Mouse (Mus musculus): ENCODE results near the gene 2200002J24Rik. TPM values are rescaled to one million over a fixed set of nuclear protein-coding genes. Genes with fewer than 3 reads are reported as not detected.

2200002J24Rik gene
- polyA plus RNA-seq, 1 experiment from 2014 or later = 0.58 TPM

GRCm38 (mm10) chr7:30683425-30683824 lies 15.3 kb upstream of the 2200002J24Rik start:
- H3K9me3 ChIP-seq (ENCODE audit: control insufficient read depth, low read length) = 0 out of 2 replicates have a peak, but pooled peaks cover 2% of the 10 kb centered on the region
- no peak for DNase-seq (ENCODE audit: low spot score)
- 81% methylated on average over 2 of the region's 2 CpGs for WGBS

DNA sequence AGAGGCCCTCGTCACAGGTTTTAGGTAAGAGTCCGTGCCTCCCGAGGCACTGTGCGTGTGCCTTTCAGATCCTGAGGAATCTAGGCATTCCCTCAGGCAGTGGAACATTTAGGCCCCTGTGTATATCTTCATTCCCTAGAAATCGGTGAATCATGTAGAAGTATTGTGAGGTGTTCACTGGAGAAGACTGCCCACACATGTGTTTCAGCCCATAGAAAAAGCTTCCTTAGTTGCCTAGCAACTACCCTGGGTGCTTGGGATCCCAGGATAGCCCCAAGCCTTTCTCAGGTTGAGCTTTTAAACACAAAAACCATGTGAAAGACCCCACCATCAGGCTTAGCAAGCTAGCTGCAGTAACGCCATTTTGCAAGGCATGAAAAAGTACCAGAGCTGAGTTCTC lies 10.4 kb upstream of the 2200002J24Rik start:
- Histone ChIP-seq H3K9me3 (ENCODE audit: control insufficient read depth, low read length) (no peaks in the 10 kb centered on the region), H3K4me1 (ENCODE audit: control insufficient read depth, insufficient read depth, low read length) (no peaks in the 10 kb centered on the region), H3K36me3 (ENCODE audit: control insufficient read depth, insufficient read depth, low read length) (no peaks in the 10 kb centered on the region), H3K27ac (ENCODE audit: low read depth, low read length) (no peak overlapping the region), H3K9ac (ENCODE audit: low read length) (no peak overlapping the region), H3K4me3 (ENCODE audit: low read depth, low read length) (no peak overlapping the region), H3K27me3 (ENCODE audit: control insufficient read depth, insufficient read depth, low read length) (peaks cover 6% of the 10 kb centered on the region), H3K4me2 (ENCODE audit: low read depth) (no peak overlapping the region)
- WGBS = 72% methylated on average over 6 of the region's 6 CpGs
- DNase-seq (ENCODE audit: low spot score) = no peak
- ATAC-seq (ENCODE audit: insufficient read depth, low FRiP score, low TSS enrichment) = no peak

More at GRCm38 (mm10) chr7:30683425-30683824, 15.3 kb upstream of the 2200002J24Rik start:
- H3K4me3 ChIP-seq (ENCODE audit: low read depth, low read length) = no peak overlapping the region
- H3K36me3 ChIP-seq (ENCODE audit: control insufficient read depth, insufficient read depth, low read length) = no peaks in the 10 kb centered on the region
- no peak overlapping the region for H3K27ac ChIP-seq (ENCODE audit: low read depth, low read length)
- H3K4me1 ChIP-seq (ENCODE audit: control insufficient read depth, insufficient read depth, low read length) = no peaks in the 10 kb centered on the region
- no peak overlapping the region for H3K9ac ChIP-seq (ENCODE audit: low read length)
- no peak overlapping the region for H3K4me2 ChIP-seq (ENCODE audit: low read depth)
- peaks cover 6% of the 10 kb centered on the region for H3K27me3 ChIP-seq (ENCODE audit: control insufficient read depth, insufficient read depth, low read length)
- no peak for ATAC-seq (ENCODE audit: insufficient read depth, low FRiP score, low TSS enrichment)

DNA sequence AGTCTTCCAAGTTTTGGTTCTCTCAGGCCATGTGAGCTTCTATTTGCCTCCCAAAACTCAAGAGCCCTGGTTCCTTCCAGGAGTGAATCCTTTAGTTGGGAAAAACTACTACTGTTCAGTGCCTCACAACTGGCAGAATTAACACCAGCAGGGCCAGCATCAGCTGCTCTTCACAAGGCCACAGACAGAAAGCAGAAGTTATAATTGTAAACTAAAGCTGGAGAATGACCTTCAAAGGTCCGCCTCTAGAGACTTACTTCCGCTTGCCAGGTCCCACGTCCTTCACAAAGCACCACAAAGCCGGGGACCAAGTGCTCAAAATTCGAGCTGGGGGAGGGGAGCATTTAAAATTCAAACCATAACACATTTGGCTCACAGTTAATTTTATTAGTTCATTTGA lies 625 bp upstream of the 2200002J24Rik start:
- no peaks in the 10 kb centered on the region for H3K4me1 ChIP-seq (ENCODE audit: control insufficient read depth, insufficient read depth, low read length)
- H3K4me2 ChIP-seq (ENCODE audit: low read depth) = no peak overlapping the region
- no peaks in the 10 kb centered on the region for H3K27me3 ChIP-seq (ENCODE audit: control insufficient read depth, insufficient read depth, low read length)
- WGBS = 73% methylated on average over 5 of the region's 5 CpGs
- H3K9ac ChIP-seq (ENCODE audit: low read length) = no peak overlapping the region
- no peaks in the 10 kb centered on the region; the same call in 1 of the 2 replicates for H3K9me3 ChIP-seq (ENCODE audit: control insufficient read depth, low read length)
- no peak for DNase-seq (ENCODE audit: low spot score)
- no peak for ATAC-seq (ENCODE audit: insufficient read depth, low FRiP score, low TSS enrichment)
- H3K36me3 ChIP-seq (ENCODE audit: control insufficient read depth, insufficient read depth, low read length) = no peaks in the 10 kb centered on the region
- H3K4me3 ChIP-seq (ENCODE audit: low read depth, low read length) = no peak overlapping the region
- no peak overlapping the region for H3K27ac ChIP-seq (ENCODE audit: low read depth, low read length)

- Histone ChIP-seq H3K4me2 (ENCODE audit: low read depth) (no peak overlapping the region), H3K9me3 (ENCODE audit: control insufficient read depth, low read length) (no peaks in the 10 kb centered on the region; the same call in 1 of the 2 replicates), H3K9ac (ENCODE audit: low read length) (no peak overlapping the region), H3K4me3 (ENCODE audit: low read depth, low read length) (no peak overlapping the region), H3K27ac (ENCODE audit: low read depth, low read length) (no peak overlapping the region), H3K27me3 (ENCODE audit: control insufficient read depth, insufficient read depth, low read length) (no peaks in the 10 kb centered on the region), H3K36me3 (ENCODE audit: control insufficient read depth, insufficient read depth, low read length) (no peaks in the 10 kb centered on the region), H3K4me1 (ENCODE audit: control insufficient read depth, insufficient read depth, low read length) (no peaks in the 10 kb centered on the region)
- no peak for ATAC-seq (ENCODE audit: insufficient read depth, low FRiP score, low TSS enrichment)
- DNase-seq (ENCODE audit: low spot score) = no peak
- WGBS = 83% methylated on average over 8 of the region's 8 CpGs
These were observed 7.6 kb downstream of the 2200002J24Rik start for GRCm38 (mm10) chr7:30706214-30706882.

- ATAC-seq (ENCODE audit: insufficient read depth, low FRiP score, low TSS enrichment) (no peak), DNase-seq (ENCODE audit: low spot score) (no peak)
- H3K27ac ChIP-seq (ENCODE audit: low read depth, low read length) = no peak overlapping the region
- no peaks in the 10 kb centered on the region for H3K4me1 ChIP-seq (ENCODE audit: control insufficient read depth, insufficient read depth, low read length)
- H3K27me3 ChIP-seq (ENCODE audit: control insufficient read depth, insufficient read depth, low read length) = no peaks in the 10 kb centered on the region
- 81% methylated on average over 1 of the region's 1 CpGs for WGBS
- H3K9me3 ChIP-seq (ENCODE audit: control insufficient read depth, low read length) = no peaks in the 10 kb centered on the region
- H3K36me3 ChIP-seq (ENCODE audit: control insufficient read depth, insufficient read depth, low read length) = no peaks in the 10 kb centered on the region
- H3K4me2 ChIP-seq (ENCODE audit: low read depth) = no peak overlapping the region
- no peak overlapping the region for H3K4me3 ChIP-seq (ENCODE audit: low read depth, low read length)
- no peak overlapping the region for H3K9ac ChIP-seq (ENCODE audit: low read length)
These were observed 8.7 kb downstream of the 2200002J24Rik start for GRCm38 (mm10) chr7:30707441-30707840.

DNA sequence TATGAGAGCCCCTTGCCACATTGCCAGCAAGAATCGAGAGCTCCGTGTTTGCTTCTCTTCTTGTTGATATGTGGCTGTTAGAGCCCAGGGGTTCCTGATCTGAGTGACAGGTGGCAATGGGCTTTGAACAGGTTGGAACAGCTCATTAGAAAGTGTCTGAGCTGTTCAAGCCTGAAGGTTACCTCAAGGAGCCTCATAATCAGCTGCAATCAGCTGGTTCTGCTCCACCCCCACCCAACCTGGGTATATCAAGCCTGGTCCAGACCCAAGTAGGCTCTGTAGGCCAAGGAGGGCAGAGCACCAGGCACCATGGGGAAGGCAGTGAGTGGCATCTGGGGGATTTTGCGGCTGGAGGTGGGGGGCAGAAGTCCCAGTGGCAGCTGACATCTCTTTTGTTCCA lies 13.2 kb downstream of the 2200002J24Rik start, which contains the start of gene Atp4a:
Gene Atp4a, plus strand, starts transcription at position 268 of the 400 bp plus-strand sequence.
- Histone ChIP-seq H3K4me1 (ENCODE audit: control insufficient read depth, insufficient read depth, low read length) (no peaks in the 10 kb centered on the region; the same call in 1 of the 2 replicates), H3K27me3 (ENCODE audit: control insufficient read depth, insufficient read depth, low read length) (no peaks in the 10 kb centered on the region), H3K4me3 (ENCODE audit: low read depth, low read length) (no peak within 1 kb of the TSS), H3K36me3 (ENCODE audit: control insufficient read depth, insufficient read depth, low read length) (no peaks in the 10 kb centered on the region), H3K9ac (ENCODE audit: low read length) (no peak within 1 kb of the TSS), H3K27ac (ENCODE audit: low read depth, low read length) (no peak within 1 kb of the TSS), H3K9me3 (ENCODE audit: control insufficient read depth, low read length) (no peaks in the 10 kb centered on the region), H3K4me2 (ENCODE audit: low read depth) (no peak within 1 kb of the TSS)
- no peak for DNase-seq (ENCODE audit: low spot score)
- WGBS = 86% methylated on average over 3 of the region's 3 CpGs
- ATAC-seq (ENCODE audit: insufficient read depth, low FRiP score, low TSS enrichment) = no peak

DNA sequence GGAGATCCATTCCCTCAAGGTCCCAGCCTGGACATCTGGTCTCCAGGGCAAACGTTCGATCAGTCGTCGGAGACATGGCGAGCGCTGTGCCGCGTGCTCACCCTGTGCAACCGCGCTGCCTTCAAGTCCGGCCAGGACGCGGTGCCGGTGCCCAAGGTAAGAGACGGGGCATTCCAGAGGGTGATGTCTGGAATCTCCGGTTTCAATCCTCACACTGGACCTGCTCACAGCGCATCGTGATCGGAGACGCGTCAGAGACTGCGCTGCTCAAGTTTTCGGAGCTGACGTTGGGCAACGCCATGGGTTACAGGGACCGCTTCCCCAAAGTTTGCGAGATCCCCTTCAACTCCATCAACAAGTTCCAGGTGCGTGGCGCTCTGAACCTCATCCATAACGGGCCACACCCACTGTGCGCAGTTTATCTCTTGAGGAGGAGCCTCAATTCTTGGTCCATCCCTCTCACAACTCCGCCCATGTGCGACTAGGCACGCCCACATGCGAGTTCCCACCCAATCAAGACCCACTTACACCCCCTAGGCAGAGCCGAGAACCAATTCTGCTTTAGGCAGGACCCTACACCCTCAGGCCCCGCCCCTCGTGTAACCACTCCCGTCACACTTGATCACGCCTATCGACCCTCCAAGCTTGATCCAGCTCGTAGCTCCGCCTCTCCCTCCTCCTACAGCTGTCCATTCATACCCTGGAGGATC lies 18.4 kb downstream of the 2200002J24Rik start:
- no peaks in the 10 kb centered on the region for H3K36me3 ChIP-seq (ENCODE audit: control insufficient read depth, insufficient read depth, low read length)
- H3K9me3 ChIP-seq (ENCODE audit: control insufficient read depth, low read length) = no peaks in the 10 kb centered on the region
- 0 out of 2 replicates have a peak, but pooled peaks cover 4% of the 10 kb centered on the region for H3K27me3 ChIP-seq (ENCODE audit: control insufficient read depth, insufficient read depth, low read length)
- no peaks in the 10 kb centered on the region; the same call in 1 of the 2 replicates for H3K4me1 ChIP-seq (ENCODE audit: control insufficient read depth, insufficient read depth, low read length)
- H3K27ac ChIP-seq (ENCODE audit: low read depth, low read length) = no peak overlapping the region
- peak; percentile 84 for DNase-seq (ENCODE audit: low spot score)
- peak overlapping the region; percentile 11 for H3K4me3 ChIP-seq (ENCODE audit: low read depth, low read length)
- H3K4me2 ChIP-seq (ENCODE audit: low read depth) = peak overlapping the region; percentile 43
- no peak overlapping the region for H3K9ac ChIP-seq (ENCODE audit: low read length)
- peak; percentile 85 for ATAC-seq (ENCODE audit: insufficient read depth, low FRiP score, low TSS enrichment)
- WGBS = 3% methylated on average over 43 of the region's 43 CpGs

- peak overlapping the region; percentile 11 for H3K4me3 ChIP-seq (ENCODE audit: low read depth, low read length)
- 10% methylated on average over 14 of the region's 14 CpGs for WGBS
- H3K27ac ChIP-seq (ENCODE audit: low read depth, low read length) = no peak overlapping the region
- no peaks in the 10 kb centered on the region for H3K9me3 ChIP-seq (ENCODE audit: control insufficient read depth, low read length)
- 0 out of 2 replicates have a peak, but pooled peaks cover 4% of the 10 kb centered on the region for H3K27me3 ChIP-seq (ENCODE audit: control insufficient read depth, insufficient read depth, low read length)
- no peak overlapping the region for H3K9ac ChIP-seq (ENCODE audit: low read length)
- DNase-seq (ENCODE audit: low spot score) = no peak
- peak overlapping the region; percentile 43 for H3K4me2 ChIP-seq (ENCODE audit: low read depth)
- H3K4me1 ChIP-seq (ENCODE audit: control insufficient read depth, insufficient read depth, low read length) = no peaks in the 10 kb centered on the region; the same call in 1 of the 2 replicates
- no peaks in the 10 kb centered on the region for H3K36me3 ChIP-seq (ENCODE audit: control insufficient read depth, insufficient read depth, low read length)
- ATAC-seq (ENCODE audit: insufficient read depth, low FRiP score, low TSS enrichment) = no peak; the same call in 1 of the 2 replicates
These were observed 19.0 kb downstream of the 2200002J24Rik start for GRCm38 (mm10) chr7:30717716-30718046.
